Mouse (Mus musculus) spleen, adult 2 months (tissue): Measurements from ENCODE around the gene Notch4.

ENCODE experiments used
- CTCF ChIP-seq: fragments of 200-500 bp; IDR thresholded peaks from 2 replicates; pipeline ENCODE4 v1.5.1; 2011; ENCODE audit warnings: mild to moderate bottlenecking, inconsistent platforms; ENCODE audit not compliant: insufficient read depth, insufficient read length, insufficient replicate concordance; ENCODE audit errors: extremely low read depth
- POLR2A ChIP-seq: fragments of 200-500 bp; IDR thresholded peaks from 2 replicates; pipeline ENCODE4 v1.6.1; 2011; ENCODE audit warnings: low read depth, low read length, inconsistent platforms

GRCm38 (mm10) chr17:34546797-34547196 lies 17.3 kb upstream of the Notch4 start:
- TF ChIP-seq CTCF (no peak), POLR2A (no peak)
